Mouse (Mus musculus) small intestine, adult 2 months (tissue): ENCODE data around the gene Pkhd1.

ENCODE experiments used
- CTCF ChIP-seq: fragments of 200-500 bp; IDR thresholded peaks from 2 replicates; pipeline ENCODE4 v1.5.1; 2012; ENCODE audit warnings: low read depth, mild to moderate bottlenecking, control low read depth, inconsistent platforms, low read length, moderate library complexity, mixed read lengths; ENCODE audit not compliant: insufficient replicate concordance, insufficient read length; ENCODE audit errors: extremely low read depth
- POLR2A ChIP-seq: fragments of 200-500 bp; IDR thresholded peaks from 2 replicates; pipeline ENCODE4 v1.6.1; 2012; ENCODE audit warnings: low read depth, mild to moderate bottlenecking, control low read depth, inconsistent platforms, low read length, moderate library complexity

- TF ChIP-seq CTCF (no peak), POLR2A (no peak)
Observed at GRCm38 (mm10) chr1:20620611-20621010, 2.7 kb upstream of the Pkhd1 start.
